Mouse (Mus musculus) ES-Bruce4 (cell line): Measurements from ENCODE around the gene Cpvl.

Source experiments
- CTCF ChIP-seq: IDR thresholded peaks from one replicate; pipeline ENCODE4 v1.8.1; 2011; ENCODE audit warnings: low read depth, low read length
- POLR2A ChIP-seq: IDR thresholded peaks from one replicate; pipeline ENCODE4 v1.8.1; 2011; ENCODE audit warnings: low read length; ENCODE audit not compliant: insufficient read depth

DNA sequence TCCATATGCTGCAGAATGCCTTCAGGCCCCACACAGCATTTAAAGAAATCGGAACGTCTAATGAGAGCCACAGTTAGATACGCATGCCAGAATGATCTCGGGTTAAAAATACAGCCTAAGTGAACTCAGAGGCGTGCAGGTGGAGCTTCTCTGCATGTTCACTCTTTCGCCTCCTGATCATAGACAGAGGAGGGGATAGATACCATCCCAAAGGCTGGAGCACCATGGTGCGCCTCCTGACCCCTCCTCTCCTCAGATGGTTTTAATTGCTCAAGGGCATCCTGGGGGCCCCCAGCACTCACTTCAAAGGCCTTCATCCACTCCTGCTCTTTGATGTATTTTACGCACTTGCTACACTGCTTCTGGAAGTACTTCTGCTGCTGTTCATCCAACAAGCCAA is 46.9 kb downstream of the Cpvl start:
- TF ChIP-seq POLR2A (no peak), CTCF (no peak)
